Mouse (Mus musculus): ENCODE results near the gene M1ap.

M1ap gene

GRCm38 (mm10) chr6:83038496-83039012 is 91.9 kb downstream of the M1ap start:
- peak; percentile 93 for DNase-seq

GRCm38 (mm10) chr6:83040601-83041000 is 93.9 kb downstream of the M1ap start:
- no peak for DNase-seq

DNA sequence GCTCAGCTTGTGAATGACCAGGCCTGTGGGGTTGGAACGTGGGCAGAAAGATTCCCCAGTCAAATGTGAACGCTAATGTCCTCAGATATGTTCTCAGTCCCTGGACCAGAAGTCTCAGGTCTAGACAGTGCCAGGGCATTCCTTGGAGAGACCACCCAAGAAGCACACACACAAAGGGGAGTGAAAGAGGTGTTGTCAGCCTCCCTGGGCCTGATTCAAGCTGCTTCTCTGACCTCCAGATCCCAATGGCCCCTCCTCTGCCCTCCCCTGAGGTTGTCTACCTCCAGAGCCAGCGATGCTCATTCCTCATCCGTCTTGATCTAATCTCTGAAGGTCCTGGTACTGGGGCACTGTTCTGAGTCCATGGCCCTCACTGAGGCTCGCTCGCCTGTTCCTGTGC is 96.9 kb downstream of the M1ap start:
- DNase-seq, result no peak

DNA sequence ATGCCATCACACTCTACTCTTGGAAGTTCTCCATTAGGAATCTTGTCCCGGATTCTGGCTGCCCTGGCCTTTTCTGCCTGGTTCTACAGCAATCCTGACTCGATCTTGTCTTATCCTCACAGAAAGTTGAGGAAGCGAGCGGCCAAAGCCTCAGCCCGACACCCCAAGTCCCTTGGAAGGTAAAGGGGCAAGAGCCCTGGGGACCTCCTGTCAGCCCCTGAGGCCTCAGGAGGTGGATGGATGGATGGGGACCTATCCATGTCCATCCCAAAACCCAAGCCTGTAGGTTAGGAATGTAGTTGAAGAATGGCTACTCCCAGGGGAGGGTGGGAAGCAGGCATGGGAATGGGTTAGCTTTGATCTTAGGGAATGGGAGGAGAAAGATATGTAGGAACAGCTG is 97.3 kb downstream of the M1ap start:
- DNase-seq, result no peak

DNA sequence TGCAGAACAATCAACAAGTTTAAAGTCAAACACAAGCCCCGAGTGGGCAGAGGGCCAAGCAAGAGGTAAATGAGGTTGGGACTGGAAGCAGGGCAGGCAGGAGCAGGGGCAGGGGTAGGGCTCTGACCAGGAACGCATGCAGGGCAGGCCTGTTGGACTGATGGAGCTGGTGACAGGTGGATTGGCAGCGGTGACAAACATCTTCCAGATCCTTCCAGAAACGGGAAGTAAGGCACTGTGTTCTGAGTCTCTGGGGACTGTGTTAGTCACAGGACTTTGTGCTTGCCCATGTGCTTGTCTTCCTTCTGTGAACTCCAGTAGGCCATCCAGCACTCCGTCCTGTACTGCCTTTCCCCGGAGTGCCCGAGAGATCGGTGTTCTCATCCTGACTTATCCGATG is 98.0 kb downstream of the M1ap start:
- no peak for DNase-seq

DNA sequence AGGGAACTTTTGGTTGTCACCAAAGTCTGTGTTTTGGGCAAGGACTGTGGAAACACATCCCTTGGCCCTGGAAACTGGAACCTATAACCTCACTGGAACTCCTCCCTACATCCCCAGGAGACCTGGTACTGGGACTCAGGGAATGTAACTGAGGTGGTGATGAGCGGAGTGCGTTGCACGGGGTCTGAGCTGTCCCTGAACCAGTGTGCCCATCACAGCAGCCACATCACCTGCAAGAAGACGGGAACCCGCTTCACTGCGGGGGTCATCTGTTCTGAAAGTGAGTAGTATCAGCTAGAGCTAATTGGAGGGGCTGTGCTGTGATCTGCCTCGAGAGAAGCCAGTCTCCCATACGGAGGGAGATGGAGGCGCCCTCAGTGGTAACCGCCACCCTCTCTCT is 102.7 kb downstream of the M1ap start:
- no peak for DNase-seq

- DNase-seq, result peak; percentile 33
These were observed 106.6 kb downstream of the M1ap start for GRCm38 (mm10) chr6:83053136-83053960.

DNA sequence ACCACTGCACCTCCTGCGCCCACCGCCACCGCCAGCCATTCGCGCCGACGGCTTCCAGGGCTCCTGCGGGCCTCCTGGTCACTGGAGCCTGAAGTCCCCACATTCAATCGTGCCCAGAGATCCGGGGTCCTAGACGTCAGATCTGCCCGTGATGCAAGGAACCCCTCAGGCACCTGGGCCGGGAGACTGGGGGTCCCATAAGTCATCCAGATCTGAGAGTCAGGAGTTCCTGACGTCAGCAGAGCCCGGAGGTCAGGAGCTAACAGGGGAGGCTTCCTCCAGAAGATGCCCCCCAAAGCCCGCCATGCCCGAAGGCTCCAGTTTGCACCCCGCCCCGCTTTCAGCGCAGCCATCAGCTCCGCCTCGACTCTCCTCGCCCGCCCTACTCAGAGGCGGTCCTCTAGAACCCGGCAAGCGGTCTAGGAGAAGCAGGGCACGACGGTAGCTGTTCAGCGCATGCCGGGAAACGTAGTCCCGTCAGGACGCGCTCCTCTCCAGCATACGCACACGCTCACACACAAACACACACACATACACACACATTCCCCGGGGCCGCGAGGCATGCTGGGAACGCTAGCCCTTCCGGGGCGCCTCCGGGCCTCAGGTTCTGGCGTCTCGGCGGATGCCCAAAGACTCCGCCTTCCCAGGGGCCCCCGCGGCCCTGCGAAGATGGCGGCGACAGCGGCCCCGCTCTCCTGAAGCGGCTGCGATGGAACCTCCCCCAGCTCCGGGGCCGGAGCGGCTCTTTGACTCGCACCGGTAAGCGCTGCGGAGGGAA is 107.6 kb downstream of the M1ap start, which contains the start of gene Aup1:
Gene Aup1, plus strand, starts transcription at position 448 of the 778 bp plus-strand sequence.
- DNase-seq, result peak; percentile 97

DNA sequence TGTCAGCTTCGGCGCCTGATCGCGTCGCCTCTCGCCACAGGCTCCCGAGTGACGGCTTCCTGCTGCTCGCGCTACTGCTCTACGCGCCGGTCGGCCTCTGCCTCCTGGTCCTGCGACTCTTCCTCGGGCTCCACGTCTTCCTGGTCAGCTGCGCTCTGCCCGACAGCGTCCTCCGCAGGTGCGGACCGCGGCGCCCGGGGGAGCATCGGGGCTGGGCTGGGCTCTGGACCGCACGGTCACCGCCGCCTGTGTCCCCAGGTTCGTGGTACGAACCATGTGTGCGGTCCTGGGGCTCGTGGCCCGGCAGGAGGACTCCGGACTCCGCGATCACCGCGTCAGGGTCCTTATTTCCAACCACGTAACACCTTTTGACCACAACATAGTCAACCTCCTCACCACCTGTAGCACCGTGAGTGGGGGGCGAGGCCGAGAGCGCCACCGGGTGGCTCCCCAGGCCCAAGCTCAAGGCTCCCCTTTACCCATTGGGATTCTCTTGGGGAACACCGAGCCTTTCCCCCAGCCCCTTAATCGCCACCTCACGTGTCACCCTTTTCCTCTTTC is 108.2 kb downstream of the M1ap start, which contains the start of gene Htra2:
Gene Htra2, minus strand, starts transcription at position 403 of the 561 bp plus-strand sequence.
- peak; percentile 74 for DNase-seq

DNA sequence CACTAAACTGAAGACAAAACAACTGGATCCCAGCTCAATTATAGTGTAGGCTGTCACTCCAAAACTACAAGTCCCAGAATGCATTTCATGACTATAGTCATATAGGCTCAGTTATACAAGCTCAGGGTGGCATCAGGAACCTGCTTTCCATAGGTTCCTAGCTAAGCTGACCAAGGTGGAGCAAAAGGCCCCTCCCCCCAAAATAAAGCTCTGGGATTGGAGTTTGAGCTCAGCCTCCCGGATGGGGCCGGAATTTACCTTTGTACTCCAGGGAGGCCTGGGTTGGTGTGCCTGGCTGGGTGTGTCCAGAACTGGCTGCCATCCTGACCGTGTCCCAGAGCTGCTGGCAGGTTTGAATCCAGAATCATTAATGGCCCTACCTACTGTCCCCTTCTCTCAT is 111.1 kb downstream of the M1ap start, which contains the start of gene Dqx1:
Gene Dqx1, plus strand, starts transcription at position 55 of the 400 bp plus-strand sequence.
- no peak for DNase-seq

DNA sequence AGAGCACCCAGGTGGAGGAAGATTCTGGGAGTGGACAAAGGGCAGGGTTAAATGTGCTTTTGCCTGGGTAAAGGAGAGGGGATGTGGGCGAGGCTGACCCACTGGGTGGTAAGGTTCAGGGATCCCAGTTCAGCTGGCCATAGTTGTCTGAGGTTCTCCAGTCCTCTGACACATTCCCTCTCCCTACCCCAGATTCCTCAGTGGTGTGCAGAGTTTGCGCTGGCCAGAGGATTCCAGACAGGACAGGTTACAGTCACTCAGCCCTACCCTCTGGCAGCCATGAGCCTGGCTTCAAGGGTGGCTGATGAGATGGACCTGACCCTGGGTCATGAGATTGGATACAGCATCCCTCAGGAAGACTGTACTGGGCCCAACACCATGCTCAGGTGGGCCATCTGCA is 112.0 kb downstream of the M1ap start:
- no peak for DNase-seq

- peak; percentile 51 for DNase-seq
These were observed 119.3 kb downstream of the M1ap start for GRCm38 (mm10) chr6:83065995-83066394.

DNA sequence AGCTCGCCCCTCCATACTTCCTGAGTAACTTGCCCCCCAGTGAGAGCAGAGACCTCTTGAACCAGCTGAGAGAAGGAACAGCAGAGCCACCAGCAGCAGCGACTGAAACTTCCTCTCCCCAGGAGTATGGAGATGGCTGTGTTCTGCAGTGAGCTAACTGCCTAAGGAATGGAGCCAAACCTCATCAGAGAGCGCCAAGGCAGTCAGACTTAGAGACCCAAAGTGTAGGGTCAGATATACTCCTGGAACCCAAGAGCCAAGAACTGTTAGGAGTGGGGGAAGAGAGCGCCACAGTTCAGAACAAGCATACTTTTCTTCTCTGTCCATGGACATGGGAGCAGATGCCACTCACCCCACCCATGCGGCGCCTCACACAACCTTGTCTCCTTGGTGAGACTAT is 119.7 kb downstream of the M1ap start:
- DNase-seq, result no peak

DNA sequence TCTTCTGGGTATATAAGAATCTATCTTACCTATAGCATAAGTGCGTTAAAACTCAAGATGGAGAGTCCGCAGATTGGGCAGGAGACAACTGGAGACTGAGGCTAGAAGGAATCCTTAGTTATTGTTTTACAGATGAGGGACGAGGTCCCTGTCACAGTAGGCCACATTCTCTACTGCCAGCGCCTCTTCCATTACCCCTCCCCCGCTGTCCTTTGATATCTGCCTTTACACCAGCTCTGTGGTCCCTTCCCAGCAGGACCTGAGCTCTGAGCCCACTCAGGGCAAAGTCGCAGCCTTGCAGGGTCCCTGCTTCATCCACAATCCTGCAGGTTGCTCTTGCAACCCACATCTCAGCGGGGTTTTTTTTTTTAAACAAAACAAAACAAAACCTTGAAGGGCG is 121.5 kb downstream of the M1ap start:
- DNase-seq, result no peak

GRCm38 (mm10) chr6:83068706-83069487 is 122.2 kb downstream of the M1ap start:
- no peak for DNase-seq

DNA sequence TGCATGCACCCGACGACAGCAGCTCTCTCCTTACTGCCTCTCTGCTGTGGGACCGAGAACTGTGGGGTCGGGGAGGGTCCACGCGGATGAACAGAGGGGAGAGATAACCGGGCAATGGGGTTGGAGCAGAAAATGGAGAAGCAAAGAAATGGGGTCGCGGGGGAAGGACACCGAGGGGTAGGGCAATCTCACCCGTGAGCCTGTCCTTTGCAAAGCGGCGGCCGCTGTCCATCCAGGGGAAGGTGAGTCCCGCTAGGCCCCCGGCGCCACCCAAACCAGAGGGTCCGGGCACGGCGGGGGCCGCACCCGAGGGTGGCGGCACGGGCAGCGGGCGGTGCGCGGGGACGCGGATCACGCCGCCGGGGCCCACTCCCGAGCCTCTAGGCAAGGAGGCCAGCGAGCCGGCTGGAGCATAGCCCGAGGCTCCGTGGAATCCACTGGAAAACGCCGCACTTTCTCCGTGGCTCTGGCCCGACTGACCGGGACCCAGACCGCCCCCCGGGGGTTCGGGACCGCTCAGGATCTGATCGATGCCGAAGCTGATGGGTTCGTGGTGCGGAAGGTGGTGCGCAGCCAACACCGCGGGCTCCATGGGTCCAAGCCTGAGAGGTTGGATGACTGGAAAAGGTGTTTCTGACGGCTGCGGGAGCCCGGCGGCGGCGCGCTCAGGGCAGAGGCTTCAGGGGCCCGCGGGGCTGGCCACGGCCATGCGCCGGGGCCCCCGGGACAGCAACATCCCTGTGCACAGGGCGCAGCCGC is 123.0 kb downstream of the M1ap start:
- no peak for DNase-seq

DNA sequence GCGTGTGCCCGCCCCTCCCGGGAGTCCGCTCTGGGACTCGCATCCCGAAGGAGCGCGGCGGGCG is 123.4 kb downstream of the M1ap start, which contains the start of gene Tlx2:
Gene Tlx2, minus strand, starts transcription at position 47 of the 64 bp plus-strand sequence.
- no peak for DNase-seq

GRCm38 (mm10) chr6:83070311-83071219 is 123.9 kb downstream of the M1ap start:
- DNase-seq, result no peak

- DNase-seq, result no peak
These were observed 124.5 kb downstream of the M1ap start for GRCm38 (mm10) chr6:83071220-83071619.

DNA sequence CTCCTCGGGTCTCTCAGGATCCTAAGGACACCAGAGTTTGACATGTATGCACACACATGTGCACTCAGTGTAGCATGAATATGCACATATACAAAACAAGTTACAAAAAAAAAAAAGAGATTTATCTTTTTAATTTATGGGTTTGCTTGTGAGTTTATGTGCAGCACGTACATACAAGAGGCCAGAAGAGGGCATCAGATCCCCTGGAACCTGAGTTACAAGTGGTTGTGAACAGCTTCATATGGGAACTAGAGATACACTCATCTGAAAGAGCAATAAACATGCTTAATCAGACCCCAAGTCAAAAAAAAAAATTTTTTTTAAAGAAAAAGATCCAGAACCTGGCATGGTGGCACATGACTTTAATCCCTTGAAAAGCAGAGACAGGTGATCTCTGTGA is 128.3 kb downstream of the M1ap start:
- DNase-seq, result peak; percentile 63

DNA sequence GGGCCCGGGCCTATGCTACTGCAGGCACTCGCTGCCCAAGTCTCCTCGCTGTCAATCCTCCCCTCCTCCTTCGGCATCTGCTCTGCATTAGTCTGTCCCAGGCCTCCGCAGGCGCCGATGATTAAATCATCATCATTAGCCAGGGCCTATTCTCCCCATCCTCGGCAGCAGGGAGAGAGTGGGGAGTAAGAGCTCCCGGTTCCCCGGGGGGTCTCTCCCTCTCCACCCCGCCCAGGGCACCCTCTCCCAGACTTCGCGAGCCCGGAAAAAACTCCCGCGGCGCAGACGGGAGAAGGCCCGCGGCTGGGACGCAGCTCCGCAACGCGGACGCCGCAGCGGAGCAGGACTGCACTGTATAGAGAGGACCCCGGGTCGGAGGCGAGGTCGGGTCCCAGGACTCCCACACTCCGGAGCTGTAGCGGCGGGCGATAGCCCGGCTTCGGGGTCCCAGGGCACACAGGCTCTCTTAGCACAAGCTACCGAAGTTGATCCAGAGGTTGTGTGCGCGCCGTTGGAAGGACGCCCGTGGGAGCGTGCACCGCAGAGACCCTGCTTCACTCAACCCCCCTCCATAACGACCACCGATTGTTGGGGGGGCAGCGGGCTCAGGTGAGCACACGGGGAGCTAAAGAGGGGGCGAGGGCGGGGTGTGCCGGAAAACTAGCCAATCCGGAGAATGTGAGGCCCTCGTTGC is 131.1 kb downstream of the M1ap start, which contains the start of gene Pcgf1:
Gene Pcgf1, plus strand, starts transcription at position 240 of the 694 bp plus-strand sequence.
- DNase-seq, result no peak
